Mouse (Mus musculus) liver, postnatal 0 days (tissue): Measurements from ENCODE around the gene Plxna4.

Experiments used
- CTCF ChIP-seq: sonication (generic); IDR thresholded peaks from 2 replicates; pipeline ENCODE4 v1.5.1; 2016; ENCODE audit warnings: antibody characterized with exemption, low read depth
- EP300 ChIP-seq: IDR thresholded peaks from 2 replicates; pipeline ENCODE4 v1.6.1; 2016; ENCODE audit warnings: antibody characterized with exemption, low read depth, mild to moderate bottlenecking

GRCm38 (mm10) chr6:32105547-32106275 lies 482.3 kb downstream of the Plxna4 start:
- TF ChIP-seq CTCF = no peak
- no peak for TF ChIP-seq EP300
